Mouse (Mus musculus): ENCODE measurements around the gene Pgbd1.

GRCm38 (mm10) chr13:21415750-21416149, 25.1 kb downstream of the Pgbd1 start:
- TF ChIP-seq CTCF (IDR thresholded peaks at IDR 0.05; ENCODE audit: extremely low read depth, insufficient read depth, low read length): no peak
- TF ChIP-seq POLR2A (IDR thresholded peaks at IDR 0.05; ENCODE audit: extremely low read depth, insufficient read depth, low read length): no peak

Measured in cortical plate, adult 2 months (tissue).